In genomic region chr8:83666866-83667234, GRCm38 (mm10) we compare ENCODE assay signal across 10 mouse cellular contexts. TPM values are rescaled to one million over a fixed set of nuclear protein-coding genes. Genes with fewer than 3 reads are reported as not detected.
DNase-seq lines count a peak whose midpoint lies in the region; ATAC-seq and TF ChIP-seq lines count a peak whose summit lies in the region.
"Had no signal": no experiment of that assay in that cellular context is flagged by ENCODE, and none has a peak within 500 bp of the region (broad histone marks: within the 10 kb centered on the region; RNA-seq: fewer than 3 reads in every experiment).

No protein-coding gene starts in this region.

- H3K27me3 ChIP-seq in forebrain, embryonic 10.5 days (ENCODE audit: poor library complexity, severe bottlenecking), result peaks cover 31% of the 10 kb centered on the region
- peaks cover 12% of the 10 kb centered on the region for H3K27me3 ChIP-seq in forebrain, embryonic 12.5 days
- no peaks in the 10 kb centered on the region for H3K27me3 ChIP-seq in kidney, postnatal 0 days (ENCODE audit: insufficient read depth, low read length)
- H3K27me3 ChIP-seq in limb, embryonic 13.5 days, result peaks cover 9% of the 10 kb centered on the region; the same call in 1 of the 2 replicates
- no peaks in the 10 kb centered on the region for H3K27me3 ChIP-seq in cerebellum, adult 2 months (ENCODE audit: control insufficient read depth, insufficient read depth, low read length)
- H3K27me3 ChIP-seq: Patski had no signal

- H3K4me2 ChIP-seq in forebrain, embryonic 12.5 days, result no peak overlapping the region
- H3K4me2 ChIP-seq in kidney, postnatal 0 days (ENCODE audit: low read length), result peak overlapping the region; percentile 28
- peak overlapping the region; percentile 45 for H3K4me2 ChIP-seq in limb, embryonic 13.5 days (replicated peaks)

- H3K36me3 ChIP-seq in forebrain, embryonic 10.5 days (replicated peaks), result peaks cover 56% of the 10 kb centered on the region
- peaks cover 43% of the 10 kb centered on the region for H3K36me3 ChIP-seq in forebrain, embryonic 12.5 days (replicated peaks)
- H3K36me3 ChIP-seq in kidney, postnatal 0 days (ENCODE audit: insufficient read depth, low read length), result peaks cover 25% of the 10 kb centered on the region
- H3K36me3 ChIP-seq in limb, embryonic 13.5 days, result peaks cover 42% of the 10 kb centered on the region

- peak; percentile 33; the same call in 1 of the 2 replicates for TF ChIP-seq POLR2A in embryonic fibroblast, embryonic 13.5 days (IDR thresholded peaks at IDR 0.05; ENCODE audit: low read depth, low read length)
- TF ChIP-seq POLR2A in cerebellum, adult 2 months (IDR thresholded peaks at IDR 0.05; ENCODE audit: borderline replicate concordance, insufficient read depth, low read length), result no peak

- no peak overlapping the region for H3K9ac ChIP-seq in forebrain, embryonic 12.5 days
- H3K9ac ChIP-seq in kidney, postnatal 0 days (ENCODE audit: low read depth, low read length), result peak overlapping the region; percentile 51; the same call in 1 of the 2 replicates
- peak overlapping the region; percentile 48; the same call in 1 of the 2 replicates for H3K9ac ChIP-seq in limb, embryonic 13.5 days

- no peak for DNase-seq in forebrain, embryonic 10.5 days (ENCODE audit: extremely low spot score, low spot score)
- DNase-seq in kidney, postnatal 0 days (ENCODE audit: low spot score), result no peak
- DNase-seq in kidney, adult 18-20 months, result no peak
- no peak for DNase-seq in right cerebral cortex, adult 18-20 months
- DNase-seq in cerebellum, adult 2 months, result no peak
- DNase-seq: layer of hippocampus, adult 9-11 months had no signal

- 93% methylated on average over 3 of the region's 3 CpGs for WGBS in forebrain, embryonic 10.5 days
- WGBS in forebrain, embryonic 12.5 days, result 90% methylated on average over 3 of the region's 3 CpGs
- whole genome bisulfite sequencing in kidney, postnatal 0 days, result 88% methylated on average over 3 of the region's 3 CpGs
- WGBS in limb, embryonic 13.5 days, result 91% methylated on average over 3 of the region's 3 CpGs
- 57% methylated on average over 3 of the region's 3 CpGs for WGBS in cerebellum, adult 2 months

- ATAC-seq in forebrain, embryonic 12.5 days (ENCODE audit: low FRiP score), result no peak
- ATAC-seq in kidney, postnatal 0 days (replicated peaks; ENCODE audit: low FRiP score, low read depth), result no peak
- ATAC-seq in limb, embryonic 13.5 days (ENCODE audit: low FRiP score, low read depth), result no peak
- ATAC-seq: Patski had no signal

- peak overlapping the region; percentile 40; the same call in 1 of the 2 replicates for H3K27ac ChIP-seq in forebrain, embryonic 10.5 days
- H3K27ac ChIP-seq in forebrain, embryonic 12.5 days, result no peak overlapping the region
- H3K27ac ChIP-seq in kidney, postnatal 0 days, result peak overlapping the region; percentile 76
- H3K27ac ChIP-seq in embryonic fibroblast, embryonic 13.5 days (ENCODE audit: insufficient read depth, low read length), result peak overlapping the region; percentile 39
- peak overlapping the region; percentile 52; the same call in 1 of the 2 replicates for H3K27ac ChIP-seq in limb, embryonic 13.5 days
- H3K27ac ChIP-seq in cerebellum, adult 2 months (ENCODE audit: insufficient read depth, low read length), result no peak overlapping the region

- H3K4me1 ChIP-seq in forebrain, embryonic 10.5 days, result peaks cover 65% of the 10 kb centered on the region
- peaks cover 34% of the 10 kb centered on the region for H3K4me1 ChIP-seq in forebrain, embryonic 12.5 days
- H3K4me1 ChIP-seq in kidney, postnatal 0 days (replicated peaks; ENCODE audit: insufficient read depth, low read length), result peaks cover 44% of the 10 kb centered on the region
- H3K4me1 ChIP-seq in embryonic fibroblast, embryonic 13.5 days (ENCODE audit: control insufficient read depth, insufficient read depth, low read length), result peaks cover 4% of the 10 kb centered on the region
- peaks cover 52% of the 10 kb centered on the region for H3K4me1 ChIP-seq in limb, embryonic 13.5 days
- no peaks in the 10 kb centered on the region; the same call in 1 of the 2 replicates for H3K4me1 ChIP-seq in cerebellum, adult 2 months (ENCODE audit: control insufficient read depth, insufficient read depth, low read length)

- no peak overlapping the region for H3K4me3 ChIP-seq in forebrain, embryonic 10.5 days
- no peak overlapping the region for H3K4me3 ChIP-seq in forebrain, embryonic 12.5 days (replicated peaks)
- no peak overlapping the region; the same call in 1 of the 2 replicates for H3K4me3 ChIP-seq in kidney, postnatal 0 days (replicated peaks; ENCODE audit: low read depth, low read length)
- no peak overlapping the region for H3K4me3 ChIP-seq in embryonic fibroblast, embryonic 13.5 days (ENCODE audit: insufficient read depth, low read length)
- H3K4me3 ChIP-seq in limb, embryonic 13.5 days, result peak overlapping the region; percentile 20
- no peak overlapping the region for H3K4me3 ChIP-seq in cerebellum, adult 2 months (replicated peaks; ENCODE audit: insufficient read depth, low read depth, low read length)

- H3K9me3 ChIP-seq in forebrain, embryonic 10.5 days, result no peaks in the 10 kb centered on the region
- no peaks in the 10 kb centered on the region for H3K9me3 ChIP-seq in forebrain, embryonic 12.5 days
- no peaks in the 10 kb centered on the region for H3K9me3 ChIP-seq in kidney, postnatal 0 days (replicated peaks; ENCODE audit: low read length)
- no peaks in the 10 kb centered on the region for H3K9me3 ChIP-seq in limb, embryonic 13.5 days

- TF ChIP-seq CTCF in kidney, postnatal 0 days (IDR thresholded peaks at IDR 0.05; ENCODE audit: low read depth), result no peak
- TF ChIP-seq CTCF in embryonic fibroblast, embryonic 13.5 days (IDR thresholded peaks at IDR 0.05; ENCODE audit: borderline replicate concordance, insufficient read depth, low read length), result no peak
- TF ChIP-seq CTCF in cerebellum, adult 2 months (IDR thresholded peaks at IDR 0.05; ENCODE audit: borderline replicate concordance, insufficient read depth, low read depth, low read length), result no peak

RNA-seq across cellular contexts. Expression of gene Ptger1, which starts 0.4 kb away (rescaled TPM):
- 0.37 and 0.52 TPM in 2 replicates for polyA plus RNA-seq in forebrain, embryonic 10.5 days (2016; fragmentation: Nextera tagmentation; extraction: Ambion mirVana)
- polyA plus RNA-seq in forebrain, embryonic 12.5 days (2016; fragmentation: Nextera tagmentation; extraction: Ambion mirVana), result 0.91 and 0.96 TPM in 2 replicates
- 9.4 and 9.8 TPM in 2 replicates for polyA plus RNA-seq in kidney, postnatal 0 days (2015; fragmentation: Nextera tagmentation; extraction: Ambion mirVana)
- 2.1 and 2.4 TPM in 2 replicates for polyA plus RNA-seq in embryonic fibroblast, embryonic 13.5 days (2011; ENCODE audit: insufficient read length, low read depth, missing spikeins)
- 0.89 and 1.2 TPM in 2 replicates for polyA plus RNA-seq in limb, embryonic 13.5 days (2015; fragmentation: Nextera tagmentation; extraction: Ambion mirVana)
- 0.76 and 0.77 TPM in 2 replicates for polyA plus RNA-seq in cerebellum, adult 2 months (2012; rRNA removed)

RNA-seq across cellular contexts. Expression of gene Gipc1, which starts 14.4 kb away (rescaled TPM):
- polyA plus RNA-seq in forebrain, embryonic 10.5 days (2016; fragmentation: Nextera tagmentation; extraction: Ambion mirVana), result 220 and 227 TPM in 2 replicates
- polyA plus RNA-seq in forebrain, embryonic 12.5 days (2016; fragmentation: Nextera tagmentation; extraction: Ambion mirVana), result 201 and 214 TPM in 2 replicates
- polyA plus RNA-seq in kidney, postnatal 0 days (2015; fragmentation: Nextera tagmentation; extraction: Ambion mirVana), result 197 and 212 TPM in 2 replicates
- polyA plus RNA-seq in embryonic fibroblast, embryonic 13.5 days (2011; ENCODE audit: insufficient read length, low read depth, missing spikeins), result 47.4 and 63.3 TPM in 2 replicates
- polyA plus RNA-seq in limb, embryonic 13.5 days (2015; fragmentation: Nextera tagmentation; extraction: Ambion mirVana), result 163 and 167 TPM in 2 replicates
- 51.3 and 51.7 TPM in 2 replicates for polyA plus RNA-seq in cerebellum, adult 2 months (2012; rRNA removed)

RNA-seq across cellular contexts. Expression of gene Pkn1, which starts 32.1 kb away (rescaled TPM):
- 29.0 and 29.3 TPM in 2 replicates for polyA plus RNA-seq in forebrain, embryonic 10.5 days (2016; fragmentation: Nextera tagmentation; extraction: Ambion mirVana)
- polyA plus RNA-seq in forebrain, embryonic 12.5 days (2016; fragmentation: Nextera tagmentation; extraction: Ambion mirVana), result 37.1 and 38.0 TPM in 2 replicates
- 31.0 and 33.2 TPM in 2 replicates for polyA plus RNA-seq in kidney, postnatal 0 days (2015; fragmentation: Nextera tagmentation; extraction: Ambion mirVana)
- polyA plus RNA-seq in embryonic fibroblast, embryonic 13.5 days (2011; ENCODE audit: insufficient read length, low read depth, missing spikeins), result 40.2 and 41.2 TPM in 2 replicates
- polyA plus RNA-seq in limb, embryonic 13.5 days (2015; fragmentation: Nextera tagmentation; extraction: Ambion mirVana), result 28.7 and 29.8 TPM in 2 replicates
- polyA plus RNA-seq in cerebellum, adult 2 months (2012; rRNA removed), result 59.8 and 62.7 TPM in 2 replicates

RNA-seq across cellular contexts. Expression of gene Ddx39, which starts 48.1 kb away (rescaled TPM):
- 364 and 371 TPM in 2 replicates for polyA plus RNA-seq in forebrain, embryonic 10.5 days (2016; fragmentation: Nextera tagmentation; extraction: Ambion mirVana)
- polyA plus RNA-seq in forebrain, embryonic 12.5 days (2016; fragmentation: Nextera tagmentation; extraction: Ambion mirVana), result 168 and 185 TPM in 2 replicates
- 110 and 128 TPM in 2 replicates for polyA plus RNA-seq in kidney, postnatal 0 days (2015; fragmentation: Nextera tagmentation; extraction: Ambion mirVana)
- polyA plus RNA-seq in embryonic fibroblast, embryonic 13.5 days (2011; ENCODE audit: insufficient read length, low read depth, missing spikeins), result 64.2 and 70.2 TPM in 2 replicates
- polyA plus RNA-seq in limb, embryonic 13.5 days (2015; fragmentation: Nextera tagmentation; extraction: Ambion mirVana), result 138 and 143 TPM in 2 replicates
- polyA plus RNA-seq in cerebellum, adult 2 months (2012; rRNA removed), result 30.0 and 31.5 TPM in 2 replicates

RNA-seq across cellular contexts. Expression of gene Dnajb1, which starts 58.9 kb away (rescaled TPM):
- 65.2 and 77.8 TPM in 2 replicates for polyA plus RNA-seq in forebrain, embryonic 10.5 days (2016; fragmentation: Nextera tagmentation; extraction: Ambion mirVana)
- polyA plus RNA-seq in forebrain, embryonic 12.5 days (2016; fragmentation: Nextera tagmentation; extraction: Ambion mirVana), result 63.0 and 67.3 TPM in 2 replicates
- polyA plus RNA-seq in kidney, postnatal 0 days (2015; fragmentation: Nextera tagmentation; extraction: Ambion mirVana), result 30.2 and 35.3 TPM in 2 replicates
- 27.7 and 32.2 TPM in 2 replicates for polyA plus RNA-seq in embryonic fibroblast, embryonic 13.5 days (2011; ENCODE audit: insufficient read length, low read depth, missing spikeins)
- 67.0 and 72.5 TPM in 2 replicates for polyA plus RNA-seq in limb, embryonic 13.5 days (2015; fragmentation: Nextera tagmentation; extraction: Ambion mirVana)
- polyA plus RNA-seq in cerebellum, adult 2 months (2012; rRNA removed), result 29.9 and 33.0 TPM in 2 replicates

Comparison
In these comparisons a context has a peak if more than half of its experiments do, and no peak if none do; other contexts are left out.
1. H3K27ac ChIP-seq: peak in forebrain, embryonic 10.5 days (single experiment), kidney, postnatal 0 days (single experiment), embryonic fibroblast, embryonic 13.5 days (single experiment) and limb, embryonic 13.5 days (single experiment); none in forebrain, embryonic 12.5 days (single experiment) and cerebellum, adult 2 months (single experiment).